Mouse (Mus musculus): Measurements from ENCODE around the gene Spata17.

DNA sequence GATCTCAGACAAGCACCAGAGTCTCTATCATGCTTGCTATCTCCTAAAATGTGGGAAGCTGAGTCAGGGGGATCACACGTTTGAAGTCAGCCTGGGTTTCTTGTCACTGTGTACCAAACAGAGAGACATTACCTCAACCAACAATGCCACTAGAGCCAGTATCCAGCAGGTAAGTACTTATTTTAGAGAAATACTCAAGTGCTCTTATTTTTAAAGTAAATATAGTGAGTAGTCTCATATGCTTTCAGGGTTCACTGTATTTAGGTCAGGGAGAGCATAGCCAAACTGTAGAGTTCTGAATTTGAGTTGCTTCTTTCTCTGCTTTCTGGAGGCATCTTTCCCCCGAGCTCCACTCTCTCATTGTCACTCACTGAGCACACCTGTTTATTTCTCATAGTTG, 160.9 kb downstream of the Spata17 start:
- TF ChIP-seq POLR2A (IDR thresholded peaks at IDR 0.05; ENCODE audit: borderline replicate concordance, control insufficient read depth, low read depth, low read length) (no peak), CTCF (IDR thresholded peaks at IDR 0.05; ENCODE audit: control insufficient read depth, insufficient read depth, low read length) (no peak)
